Mouse (Mus musculus): ENCODE results near the gene Myf6. TPM values are rescaled to one million over a fixed set of nuclear protein-coding genes. Genes with fewer than 3 reads are reported as not detected.

The Myf6 gene
- polyA plus RNA-seq (2014; fragmentation: Nextera tagmentation; extraction: Ambion mirVana), result not detected in 2 replicates

- Histone ChIP-seq H3K4me2 (ENCODE audit: low read depth, low read length) (peak within 1 kb of the TSS; percentile 37; the same call in 1 of the 2 replicates), H3K36me3 (ENCODE audit: control insufficient read depth, insufficient read depth, low read length) (no peaks in the 10 kb centered on the region), H3K27me3 (ENCODE audit: control insufficient read depth, insufficient read depth, low read length) (no peaks in the 10 kb centered on the region), H3K9me3 (ENCODE audit: control insufficient read depth, low read length) (no peaks in the 10 kb centered on the region), H3K4me1 (ENCODE audit: control insufficient read depth, insufficient read depth, low read length) (no peaks in the 10 kb centered on the region), H3K27ac (ENCODE audit: low read depth, low read length) (no peak within 1 kb of the TSS), H3K4me3 (ENCODE audit: low read depth, low read length) (no peak within 1 kb of the TSS), H3K9ac (replicated peaks; ENCODE audit: low read depth, low read length) (no peak within 1 kb of the TSS)
- 92% methylated on average over 6 of the region's 6 CpGs for WGBS
- ATAC-seq (ENCODE audit: low read depth), result no peak
These were observed at the start of gene Myf6 for GRCm38 (mm10) chr10:107494568-107494967. Gene Myf6, minus strand, starts transcription at chr10:107494737.

- no peak for ATAC-seq (ENCODE audit: low read depth)
- H3K4me2 ChIP-seq (ENCODE audit: low read depth, low read length), result no peak overlapping the region
- 12% methylated on average over 1 of the region's 1 CpGs for WGBS
These were observed 48.5 kb upstream of the Myf6 start for GRCm38 (mm10) chr10:107543026-107543425.

GRCm38 (mm10) chr10:107528758-107529157, 34.2 kb upstream of the Myf6 start:
- Histone ChIP-seq H3K27me3 (ENCODE audit: control insufficient read depth, insufficient read depth, low read length) (no peaks in the 10 kb centered on the region), H3K9me3 (ENCODE audit: control insufficient read depth, low read length) (no peaks in the 10 kb centered on the region), H3K4me1 (ENCODE audit: control insufficient read depth, insufficient read depth, low read length) (no peaks in the 10 kb centered on the region), H3K9ac (replicated peaks; ENCODE audit: low read depth, low read length) (no peak overlapping the region), H3K27ac (ENCODE audit: low read depth, low read length) (no peak overlapping the region), H3K4me2 (ENCODE audit: low read depth, low read length) (no peak overlapping the region), H3K36me3 (ENCODE audit: control insufficient read depth, insufficient read depth, low read length) (no peaks in the 10 kb centered on the region), H3K4me3 (ENCODE audit: low read depth, low read length) (no peak overlapping the region)
- ATAC-seq (ENCODE audit: low read depth), result no peak
- 74% methylated on average over 1 of the region's 1 CpGs for WGBS

More at GRCm38 (mm10) chr10:107543026-107543425, 48.5 kb upstream of the Myf6 start:
- no peaks in the 10 kb centered on the region for H3K9me3 ChIP-seq (ENCODE audit: control insufficient read depth, low read length)
- H3K9ac ChIP-seq (replicated peaks; ENCODE audit: low read depth, low read length), result no peak overlapping the region
- no peak overlapping the region for H3K4me3 ChIP-seq (ENCODE audit: low read depth, low read length)
- H3K27me3 ChIP-seq (ENCODE audit: control insufficient read depth, insufficient read depth, low read length), result no peaks in the 10 kb centered on the region
- H3K36me3 ChIP-seq (ENCODE audit: control insufficient read depth, insufficient read depth, low read length), result no peaks in the 10 kb centered on the region
- no peak overlapping the region for H3K27ac ChIP-seq (ENCODE audit: low read depth, low read length)
- H3K4me1 ChIP-seq (ENCODE audit: control insufficient read depth, insufficient read depth, low read length), result no peaks in the 10 kb centered on the region

GRCm38 (mm10) chr10:107519216-107519615, 24.7 kb upstream of the Myf6 start:
- H3K4me3 ChIP-seq (ENCODE audit: low read depth, low read length), result no peak overlapping the region
- H3K4me1 ChIP-seq (ENCODE audit: control insufficient read depth, insufficient read depth, low read length), result no peaks in the 10 kb centered on the region
- no peaks in the 10 kb centered on the region for H3K9me3 ChIP-seq (ENCODE audit: control insufficient read depth, low read length)
- 84% methylated on average over 5 of the region's 5 CpGs for WGBS
- no peak overlapping the region for H3K9ac ChIP-seq (replicated peaks; ENCODE audit: low read depth, low read length)
- H3K27ac ChIP-seq (ENCODE audit: low read depth, low read length), result no peak overlapping the region
- H3K4me2 ChIP-seq (ENCODE audit: low read depth, low read length), result no peak overlapping the region
- ATAC-seq (ENCODE audit: low read depth), result no peak
- H3K27me3 ChIP-seq (ENCODE audit: control insufficient read depth, insufficient read depth, low read length), result no peaks in the 10 kb centered on the region
- no peaks in the 10 kb centered on the region for H3K36me3 ChIP-seq (ENCODE audit: control insufficient read depth, insufficient read depth, low read length)

GRCm38 (mm10) chr10:107516641-107517040, 22.1 kb upstream of the Myf6 start:
- Histone ChIP-seq H3K9ac (replicated peaks; ENCODE audit: low read depth, low read length) (no peak overlapping the region), H3K9me3 (ENCODE audit: control insufficient read depth, low read length) (no peaks in the 10 kb centered on the region), H3K27ac (ENCODE audit: low read depth, low read length) (no peak overlapping the region), H3K4me3 (ENCODE audit: low read depth, low read length) (no peak overlapping the region), H3K4me1 (ENCODE audit: control insufficient read depth, insufficient read depth, low read length) (no peaks in the 10 kb centered on the region), H3K27me3 (ENCODE audit: control insufficient read depth, insufficient read depth, low read length) (no peaks in the 10 kb centered on the region), H3K36me3 (ENCODE audit: control insufficient read depth, insufficient read depth, low read length) (no peaks in the 10 kb centered on the region), H3K4me2 (ENCODE audit: low read depth, low read length) (no peak overlapping the region)
- no peak for ATAC-seq (ENCODE audit: low read depth)
- WGBS, result 74% methylated on average over 7 of the region's 7 CpGs

GRCm38 (mm10) chr10:107514735-107515134, 20.2 kb upstream of the Myf6 start:
- Histone ChIP-seq H3K4me1 (ENCODE audit: control insufficient read depth, insufficient read depth, low read length) (no peaks in the 10 kb centered on the region), H3K27ac (ENCODE audit: low read depth, low read length) (no peak overlapping the region), H3K4me2 (ENCODE audit: low read depth, low read length) (no peak overlapping the region), H3K27me3 (ENCODE audit: control insufficient read depth, insufficient read depth, low read length) (no peaks in the 10 kb centered on the region), H3K36me3 (ENCODE audit: control insufficient read depth, insufficient read depth, low read length) (no peaks in the 10 kb centered on the region), H3K4me3 (ENCODE audit: low read depth, low read length) (no peak overlapping the region), H3K9me3 (ENCODE audit: control insufficient read depth, low read length) (no peaks in the 10 kb centered on the region), H3K9ac (replicated peaks; ENCODE audit: low read depth, low read length) (no peak overlapping the region)
- 85% methylated on average over 7 of the region's 7 CpGs for WGBS
- no peak for ATAC-seq (ENCODE audit: low read depth)

- H3K4me2 ChIP-seq (ENCODE audit: low read depth, low read length), result no peak overlapping the region
- H3K4me1 ChIP-seq (ENCODE audit: control insufficient read depth, insufficient read depth, low read length), result no peaks in the 10 kb centered on the region
- no peak overlapping the region for H3K9ac ChIP-seq (replicated peaks; ENCODE audit: low read depth, low read length)
- no peak overlapping the region for H3K4me3 ChIP-seq (ENCODE audit: low read depth, low read length)
- H3K9me3 ChIP-seq (ENCODE audit: control insufficient read depth, low read length), result no peaks in the 10 kb centered on the region
- no peak overlapping the region for H3K27ac ChIP-seq (ENCODE audit: low read depth, low read length)
- H3K36me3 ChIP-seq (ENCODE audit: control insufficient read depth, insufficient read depth, low read length), result no peaks in the 10 kb centered on the region
- 87% methylated on average over 2 of the region's 2 CpGs for WGBS
- no peaks in the 10 kb centered on the region for H3K27me3 ChIP-seq (ENCODE audit: control insufficient read depth, insufficient read depth, low read length)
- ATAC-seq (ENCODE audit: low read depth), result no peak
These were observed 11.9 kb upstream of the Myf6 start for GRCm38 (mm10) chr10:107506397-107506796.

- Histone ChIP-seq H3K9ac (replicated peaks; ENCODE audit: low read depth, low read length) (no peak overlapping the region), H3K36me3 (ENCODE audit: control insufficient read depth, insufficient read depth, low read length) (no peaks in the 10 kb centered on the region), H3K4me3 (ENCODE audit: low read depth, low read length) (no peak overlapping the region), H3K4me2 (ENCODE audit: low read depth, low read length) (no peak overlapping the region), H3K9me3 (ENCODE audit: control insufficient read depth, low read length) (no peaks in the 10 kb centered on the region), H3K27ac (ENCODE audit: low read depth, low read length) (no peak overlapping the region), H3K27me3 (ENCODE audit: control insufficient read depth, insufficient read depth, low read length) (no peaks in the 10 kb centered on the region), H3K4me1 (ENCODE audit: control insufficient read depth, insufficient read depth, low read length) (no peaks in the 10 kb centered on the region)
- ATAC-seq (ENCODE audit: low read depth), result no peak
- WGBS, result 85% methylated on average over 4 of the region's 4 CpGs
These were observed 8.9 kb upstream of the Myf6 start for GRCm38 (mm10) chr10:107503430-107503829.

GRCm38 (mm10) chr10:107502193-107502592, 7.7 kb upstream of the Myf6 start:
- ATAC-seq (ENCODE audit: low read depth), result no peak
- Histone ChIP-seq H3K9ac (replicated peaks; ENCODE audit: low read depth, low read length) (no peak overlapping the region), H3K9me3 (ENCODE audit: control insufficient read depth, low read length) (no peaks in the 10 kb centered on the region), H3K36me3 (ENCODE audit: control insufficient read depth, insufficient read depth, low read length) (no peaks in the 10 kb centered on the region), H3K27ac (ENCODE audit: low read depth, low read length) (no peak overlapping the region), H3K4me2 (ENCODE audit: low read depth, low read length) (no peak overlapping the region), H3K4me3 (ENCODE audit: low read depth, low read length) (no peak overlapping the region), H3K27me3 (ENCODE audit: control insufficient read depth, insufficient read depth, low read length) (no peaks in the 10 kb centered on the region), H3K4me1 (ENCODE audit: control insufficient read depth, insufficient read depth, low read length) (no peaks in the 10 kb centered on the region)
- 93% methylated on average over 7 of the region's 7 CpGs for WGBS
